Mouse (Mus musculus) spleen, adult 18-20 months (tissue): ENCODE results near the gene Ankmy2.
"Not testable (repeated sequence)": the region's sequence is repeated elsewhere in the genome, so short reads cannot be mapped to it uniquely, and the experiment has no call there.

Experiments used
- DNase-seq, 2 experiments: peaks; one replicate each; pipeline ENCODE4 v3.0.0; 2022; ENCODE audit warnings: mixed read lengths in 2 of 2

Ankmy2 gene

DNA sequence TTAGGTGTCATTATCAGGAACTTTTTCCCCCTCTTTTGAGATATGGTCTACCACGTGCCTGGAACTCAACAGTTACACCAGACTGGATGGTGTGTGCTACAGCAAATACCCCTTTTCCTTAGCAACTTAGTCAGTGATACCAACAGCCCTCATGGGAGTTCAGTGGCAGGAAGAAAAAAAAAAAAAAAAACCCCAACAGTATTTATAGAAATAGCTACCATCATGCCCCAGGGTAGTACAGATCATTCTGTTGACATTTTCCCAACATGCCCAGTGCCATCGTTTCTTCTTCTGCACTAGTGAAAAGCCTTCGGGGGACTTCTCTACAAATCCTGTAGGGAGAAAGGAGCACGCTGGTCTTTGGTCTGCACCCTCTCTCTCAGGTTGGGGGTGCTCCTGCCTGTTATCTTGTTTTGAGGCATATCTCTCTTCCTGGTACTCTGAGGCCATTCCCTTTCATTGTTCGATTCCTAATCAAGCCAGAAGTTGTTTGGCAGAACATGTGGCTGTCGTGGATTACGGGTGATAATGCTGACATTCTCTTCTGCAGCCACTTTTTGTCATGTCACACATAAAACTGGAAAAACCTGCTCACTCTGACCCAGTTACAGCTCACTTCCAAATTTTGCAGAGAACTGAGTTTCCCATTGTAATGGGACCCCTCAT, 7.3 kb downstream of the Ankmy2 start:
- no peak for DNase-seq

GRCm38 (mm10) chr12:36165299-36165698, 8.4 kb downstream of the Ankmy2 start:
- no peak for DNase-seq

DNA sequence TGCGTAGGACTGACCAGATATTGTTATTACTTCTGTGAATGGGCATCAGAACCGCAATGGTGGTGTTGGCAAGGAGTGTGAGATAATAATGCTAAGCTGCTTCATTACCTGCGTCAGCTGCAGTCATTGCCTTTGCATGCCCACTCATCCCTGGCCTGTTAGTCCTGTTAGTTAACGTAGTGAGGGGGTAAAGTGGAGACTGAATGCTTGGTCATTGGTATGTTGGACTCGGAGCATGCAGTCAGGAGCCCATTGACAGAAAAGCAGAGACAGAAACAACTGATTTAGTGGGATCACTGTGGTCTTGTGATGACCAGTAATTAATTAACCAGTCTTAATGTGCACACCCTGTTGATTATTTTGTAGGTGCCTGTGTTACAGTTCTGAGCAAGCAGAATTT, 20.3 kb downstream of the Ankmy2 start:
- no peak for DNase-seq

- DNase-seq, result no peak
Observed at GRCm38 (mm10) chr12:36182570-36182969, 25.7 kb downstream of the Ankmy2 start.

DNA sequence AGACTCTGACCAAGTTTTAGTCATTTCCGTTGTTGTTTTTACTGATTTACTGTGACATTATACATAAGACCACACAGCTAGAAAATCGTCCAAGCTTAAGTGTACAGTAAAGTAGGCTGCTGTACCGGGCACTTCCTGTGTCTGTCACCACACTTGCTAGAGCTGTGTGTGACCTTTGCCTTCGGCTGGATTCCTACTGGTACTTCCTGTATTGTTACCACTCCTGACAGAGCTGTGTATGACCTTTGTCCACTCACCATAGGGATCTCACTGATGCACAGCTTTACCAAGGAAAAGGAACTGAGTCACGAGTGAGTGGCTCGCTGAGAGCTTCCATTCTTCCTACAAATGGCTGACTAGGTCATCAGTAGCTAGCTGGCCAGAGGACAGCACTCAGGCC, 30.2 kb downstream of the Ankmy2 start:
- no peak for DNase-seq

DNA sequence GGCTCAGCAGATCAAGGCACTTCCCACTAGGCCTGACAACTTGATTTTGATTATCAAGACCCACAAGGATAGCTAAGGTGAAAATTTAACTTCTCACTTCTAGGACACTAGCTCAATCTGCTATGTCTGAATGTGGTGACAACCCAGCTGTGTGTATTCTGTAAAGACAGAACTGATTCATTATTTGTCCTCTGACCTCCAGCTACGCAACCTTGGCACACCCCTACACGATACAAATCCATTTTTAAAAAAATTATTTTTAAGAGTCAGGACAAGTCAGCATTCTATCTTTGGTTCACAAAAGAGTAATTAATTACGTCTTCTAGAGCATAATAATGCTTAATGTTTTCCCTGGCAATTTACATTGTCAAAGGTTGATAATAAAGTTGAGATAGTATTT, 32.7 kb downstream of the Ankmy2 start:
- DNase-seq, result no peak

DNA sequence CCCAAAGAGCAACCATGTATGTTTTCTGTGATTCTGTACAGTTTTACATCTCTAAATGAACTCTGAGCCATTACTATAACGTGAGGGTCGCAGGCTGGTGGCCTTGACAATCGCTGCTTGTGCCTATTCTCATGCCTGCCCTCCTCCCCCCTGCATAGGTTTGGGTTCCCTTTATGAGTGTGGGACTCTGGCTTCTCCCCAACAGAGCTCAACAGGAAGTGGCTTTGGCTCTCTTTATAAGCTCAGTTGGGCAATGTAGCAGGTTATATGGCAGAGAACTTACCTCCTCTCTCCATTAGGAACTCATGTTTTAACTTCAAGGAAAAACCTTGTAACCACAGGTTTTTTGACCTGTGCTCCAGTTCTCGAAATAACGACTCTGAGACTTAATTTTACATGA, 33.4 kb downstream of the Ankmy2 start:
- DNase-seq, result peak in 1 of 2 experiments; percentile 23

DNA sequence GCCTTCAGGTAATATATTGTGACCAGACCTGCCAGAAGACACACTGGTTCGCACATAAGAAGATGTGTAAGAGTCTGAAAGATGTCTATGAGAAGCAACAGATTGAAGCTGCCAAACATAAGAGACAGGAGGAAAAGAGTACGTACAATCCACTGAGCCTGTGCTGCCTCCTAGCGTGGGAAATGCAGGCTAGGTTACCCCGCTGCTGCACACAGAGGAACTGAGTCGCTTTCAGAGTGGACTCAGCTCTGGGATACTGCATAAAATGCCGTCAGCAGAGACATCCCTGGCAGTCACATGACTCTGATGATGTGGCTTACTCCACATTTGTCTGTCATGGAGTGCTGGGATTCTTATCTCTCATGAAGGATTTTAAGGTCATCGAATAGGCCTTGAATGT, 38.1 kb downstream of the Ankmy2 start:
- no peak for DNase-seq

- not testable (repeated sequence) for DNase-seq
Observed at GRCm38 (mm10) chr12:36205579-36206119, 48.7 kb downstream of the Ankmy2 start.

DNA sequence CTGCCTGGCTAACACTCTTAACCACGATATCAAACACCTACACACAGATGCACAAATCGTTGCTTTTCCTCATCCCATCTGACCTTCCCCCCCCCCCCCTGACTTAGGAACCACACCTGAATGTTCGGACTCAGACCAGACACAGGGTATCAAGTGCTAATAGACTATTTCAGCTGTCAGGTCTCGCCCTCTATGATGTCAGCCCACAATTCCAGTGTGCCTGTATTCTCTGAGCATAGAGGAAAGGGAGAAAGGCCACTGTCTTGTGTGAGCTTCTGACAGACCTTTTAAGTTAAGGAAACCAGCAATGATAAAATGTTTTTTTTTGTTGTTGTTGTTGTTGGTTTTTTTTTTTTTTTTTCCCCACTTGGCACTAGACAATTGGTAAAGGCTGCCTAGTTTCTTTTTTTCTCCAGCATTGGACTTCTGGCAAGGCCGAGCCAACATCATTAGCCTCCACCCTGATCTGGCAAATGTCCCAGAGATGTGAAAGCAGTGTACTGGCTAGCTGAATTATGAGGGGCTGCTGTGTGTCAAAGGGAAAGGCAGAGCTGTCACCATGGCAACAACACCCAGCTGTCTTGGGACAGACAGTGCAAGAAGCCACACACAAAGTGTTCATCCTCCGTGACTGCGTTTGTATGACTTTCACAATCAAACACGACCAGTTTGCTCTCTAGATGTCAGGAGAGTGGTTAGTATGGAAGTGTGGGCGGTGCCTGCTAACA, 50.3 kb downstream of the Ankmy2 start:
- DNase-seq, result no peak

DNA sequence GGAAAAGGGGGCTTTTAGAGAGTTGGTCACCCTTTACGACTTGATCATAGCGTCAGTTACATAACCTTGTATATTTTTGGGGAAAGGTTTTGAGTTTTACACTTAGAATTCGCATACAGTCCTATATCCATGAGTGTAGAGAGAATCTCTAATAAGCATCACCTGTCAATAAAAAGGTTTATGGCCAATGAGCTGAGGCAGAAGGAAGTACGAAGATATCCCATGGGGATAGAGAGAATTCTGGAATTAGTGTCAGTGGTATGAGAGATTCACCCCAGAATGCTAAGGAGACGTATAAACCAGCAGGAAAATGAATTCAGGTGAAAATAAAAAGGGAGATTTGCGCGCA, 50.9 kb downstream of the Ankmy2 start:
- DNase-seq, result no peak

DNA sequence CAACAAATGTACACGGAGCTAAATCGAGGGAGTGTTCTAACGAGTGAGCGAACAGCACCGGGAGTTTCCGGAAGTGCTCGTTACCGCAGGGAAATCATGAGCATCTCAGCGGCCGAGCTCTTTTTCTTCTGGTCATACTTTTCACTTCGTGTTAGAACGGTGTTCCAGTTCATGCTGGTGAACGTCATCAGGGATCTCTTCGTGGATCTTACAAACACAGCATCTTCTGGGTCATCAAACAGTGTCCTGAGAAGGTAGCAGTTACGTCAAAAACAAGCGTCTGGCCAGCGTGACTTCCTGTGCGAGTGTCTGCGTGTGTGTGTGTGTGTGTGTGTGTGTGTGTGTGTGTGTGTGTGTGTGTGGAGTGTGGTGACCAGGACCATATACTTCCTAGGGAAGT, 51.5 kb downstream of the Ankmy2 start:
- DNase-seq, result no peak

- DNase-seq, result no peak
Observed at GRCm38 (mm10) chr12:36210096-36210495, 53.2 kb downstream of the Ankmy2 start.

DNA sequence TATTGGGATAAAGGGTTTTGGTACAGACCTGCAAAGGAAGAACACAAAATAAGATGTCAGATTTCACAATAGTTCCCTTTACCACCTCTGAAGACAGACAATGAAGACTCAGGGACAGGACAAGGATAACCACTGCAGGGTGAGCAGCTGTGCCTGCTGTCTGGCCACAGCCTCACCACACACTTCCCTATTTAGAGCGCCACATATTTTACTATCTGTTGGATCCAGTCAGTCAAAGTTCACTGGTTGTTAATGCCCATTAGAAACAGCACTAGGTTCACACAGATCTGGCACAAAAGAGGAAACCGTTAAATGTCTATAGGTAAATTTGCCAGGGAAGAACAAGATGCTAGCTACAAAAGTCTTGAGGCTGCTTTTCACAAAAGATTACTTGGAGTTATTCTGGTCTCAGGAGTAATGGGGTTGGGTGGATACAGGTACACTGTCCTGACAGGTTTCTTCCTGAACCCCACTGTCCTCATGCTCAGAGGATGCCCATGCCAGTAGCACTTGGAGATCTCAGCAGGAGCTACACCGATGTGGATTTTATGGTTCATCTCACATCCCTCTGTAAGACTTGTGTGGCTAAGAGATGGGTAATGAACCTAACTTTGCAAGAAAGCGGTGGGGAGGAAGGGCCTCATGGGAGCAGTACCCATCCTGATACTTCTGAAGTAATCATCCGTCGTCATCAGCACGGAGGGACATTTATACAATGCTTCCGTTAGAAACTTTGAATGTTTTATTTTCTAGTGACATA, 57.7 kb downstream of the Ankmy2 start:
- no peak for DNase-seq

GRCm38 (mm10) chr12:36215149-36215480, 58.2 kb downstream of the Ankmy2 start:
- DNase-seq, result peak in 1 of 2 experiments; percentile 36

GRCm38 (mm10) chr12:36216230-36216629, 59.3 kb downstream of the Ankmy2 start:
- DNase-seq, result no peak

DNA sequence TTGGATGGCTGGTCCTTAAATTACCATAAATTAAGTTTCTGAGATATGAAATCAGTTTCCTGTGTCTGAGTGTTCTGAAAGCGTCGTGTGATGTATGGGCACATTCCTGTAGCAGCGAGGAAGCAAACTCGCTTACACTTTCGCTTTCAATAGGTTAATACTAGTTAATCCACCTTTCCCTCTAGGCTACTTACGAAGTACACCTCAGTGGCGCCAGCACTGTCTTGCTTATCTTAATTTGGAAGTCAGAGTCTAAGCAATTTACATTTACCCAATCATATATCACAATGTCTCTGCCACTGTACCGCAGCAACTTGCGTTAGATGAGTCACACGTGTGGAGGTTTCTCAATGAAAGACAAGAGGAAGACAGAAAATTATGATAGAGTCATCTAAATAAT, 60.0 kb downstream of the Ankmy2 start:
- no peak for DNase-seq

DNA sequence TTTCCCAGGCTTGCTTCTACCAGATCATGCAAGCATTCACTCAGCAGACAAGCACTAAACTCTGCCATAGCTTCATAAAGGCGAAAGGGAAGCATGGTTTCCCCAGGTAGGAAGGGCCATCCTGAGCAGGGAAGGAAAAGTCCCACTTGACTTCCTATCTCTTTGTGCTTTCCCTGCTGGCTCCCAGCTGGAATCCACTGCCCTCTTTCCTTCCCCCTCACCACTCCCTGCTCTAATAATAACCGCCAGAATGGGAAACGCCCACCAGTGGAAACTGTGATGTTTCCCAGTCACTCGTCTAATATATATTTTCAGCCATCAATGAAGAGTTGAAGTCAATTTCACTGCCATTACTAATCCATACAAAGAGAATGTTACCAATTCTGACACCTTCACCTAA, 67.5 kb downstream of the Ankmy2 start:
- no peak for DNase-seq

DNA sequence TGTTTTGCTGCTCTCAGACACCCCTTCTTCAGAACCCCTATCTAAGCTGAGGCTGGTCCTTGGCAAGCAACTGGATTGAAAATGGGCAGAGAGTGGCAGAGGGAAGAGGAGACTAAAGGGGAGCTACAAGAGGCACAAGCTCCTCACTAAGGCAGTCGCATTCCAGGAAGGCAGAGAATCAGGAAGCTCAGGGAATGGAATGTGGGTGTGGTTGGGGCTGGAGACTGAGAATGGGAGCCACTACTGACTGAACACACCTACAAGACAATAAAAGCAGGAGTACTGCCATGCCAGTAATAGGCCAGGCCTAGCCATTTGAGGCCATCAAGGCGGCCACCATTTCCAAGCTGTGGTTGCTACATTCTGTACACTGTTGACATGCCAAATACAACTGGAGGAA, 74.5 kb downstream of the Ankmy2 start:
- DNase-seq, result no peak

DNA sequence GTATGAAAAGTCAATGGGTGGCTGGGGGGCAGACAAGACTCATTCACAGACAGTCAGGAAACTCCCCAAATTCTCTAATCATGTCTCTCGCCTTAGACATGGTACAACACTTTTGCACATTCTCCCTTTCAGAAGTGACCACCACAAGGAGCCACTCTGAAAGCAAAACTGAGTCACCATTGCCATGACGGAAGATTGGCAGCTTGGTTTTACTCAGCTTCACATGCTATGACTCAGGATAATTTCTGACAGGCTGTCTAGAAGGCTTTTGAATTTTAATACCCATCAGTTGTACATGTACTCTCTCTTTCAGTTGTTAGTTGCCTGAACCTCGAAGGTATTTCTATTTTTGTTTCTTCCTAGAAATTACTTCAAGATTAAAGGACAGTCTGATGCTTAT, 84.3 kb downstream of the Ankmy2 start:
- DNase-seq, result no peak
